Mouse (Mus musculus): ENCODE data around the gene Sppl3.

The Sppl3 gene

DNA sequence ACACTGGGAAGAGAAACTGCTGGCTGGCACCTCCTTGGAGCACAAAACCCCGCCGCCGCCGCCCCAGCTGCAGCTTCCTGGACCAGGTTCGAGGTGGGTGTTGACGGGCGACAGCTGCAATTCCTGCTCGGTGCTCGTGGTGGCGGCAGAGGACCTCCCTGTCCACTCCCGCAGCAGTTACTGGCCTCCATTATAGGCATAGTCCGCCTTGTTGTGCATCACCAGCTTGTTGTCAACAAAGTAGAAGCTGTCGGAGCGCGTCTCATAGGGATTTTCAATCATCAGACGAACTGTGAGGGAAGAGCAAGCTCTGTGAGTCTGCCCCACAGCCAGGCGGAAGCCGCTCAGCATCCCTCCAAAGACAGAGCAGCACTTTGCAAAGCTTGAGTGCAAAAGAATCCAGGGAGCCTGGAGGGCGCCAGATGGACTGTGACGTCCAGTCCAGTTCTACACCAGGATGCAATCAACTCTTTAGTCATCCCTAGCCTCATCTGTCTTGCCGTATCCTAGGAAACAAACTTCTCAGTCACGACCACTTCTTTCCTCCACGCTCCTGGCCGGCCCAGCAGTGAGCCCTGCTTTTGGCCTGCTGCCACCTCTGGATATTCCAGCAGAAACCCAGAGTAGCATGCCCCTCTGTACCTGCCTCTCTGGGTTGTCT lies 114.4 kb downstream of the Sppl3 start:
- peak; percentile 82 for DNase-seq (ENCODE audit: low spot score)

DNA sequence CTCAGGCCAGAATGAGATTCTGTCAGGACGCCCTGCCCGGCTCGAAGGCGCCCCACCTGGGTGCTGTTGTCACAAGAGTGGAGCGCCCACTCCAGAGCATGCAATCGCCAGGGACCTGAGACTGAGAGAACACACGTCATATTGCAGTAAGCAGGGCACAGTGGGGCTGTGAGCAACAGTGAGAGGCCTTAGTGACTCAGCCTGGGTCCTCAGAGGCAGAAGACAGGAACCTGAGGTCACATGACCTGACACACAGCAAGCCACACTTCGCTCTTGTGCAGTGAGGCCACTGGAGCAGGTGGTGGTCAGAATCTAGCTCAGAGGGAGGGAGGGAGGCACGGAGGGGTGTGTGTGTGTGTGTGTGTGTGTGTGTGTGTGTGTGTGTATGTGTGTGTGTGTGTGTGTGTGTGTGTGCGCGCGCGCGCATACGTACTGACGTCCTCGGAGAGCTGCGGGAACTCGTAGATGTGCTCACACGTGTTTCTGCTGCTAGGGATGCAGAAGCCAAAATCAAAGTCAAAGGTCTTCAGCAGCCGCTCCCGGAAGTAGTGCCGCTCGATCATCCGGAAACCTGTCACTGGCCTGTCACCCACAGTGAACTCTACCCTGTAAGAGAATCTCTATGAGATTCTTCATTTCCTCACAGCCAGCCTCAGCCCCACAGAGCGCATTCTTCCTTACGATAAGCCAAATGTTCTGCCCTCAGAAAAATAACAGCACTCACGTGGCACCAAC lies 115.8 kb downstream of the Sppl3 start:
- DNase-seq (ENCODE audit: low spot score), result no peak

DNA sequence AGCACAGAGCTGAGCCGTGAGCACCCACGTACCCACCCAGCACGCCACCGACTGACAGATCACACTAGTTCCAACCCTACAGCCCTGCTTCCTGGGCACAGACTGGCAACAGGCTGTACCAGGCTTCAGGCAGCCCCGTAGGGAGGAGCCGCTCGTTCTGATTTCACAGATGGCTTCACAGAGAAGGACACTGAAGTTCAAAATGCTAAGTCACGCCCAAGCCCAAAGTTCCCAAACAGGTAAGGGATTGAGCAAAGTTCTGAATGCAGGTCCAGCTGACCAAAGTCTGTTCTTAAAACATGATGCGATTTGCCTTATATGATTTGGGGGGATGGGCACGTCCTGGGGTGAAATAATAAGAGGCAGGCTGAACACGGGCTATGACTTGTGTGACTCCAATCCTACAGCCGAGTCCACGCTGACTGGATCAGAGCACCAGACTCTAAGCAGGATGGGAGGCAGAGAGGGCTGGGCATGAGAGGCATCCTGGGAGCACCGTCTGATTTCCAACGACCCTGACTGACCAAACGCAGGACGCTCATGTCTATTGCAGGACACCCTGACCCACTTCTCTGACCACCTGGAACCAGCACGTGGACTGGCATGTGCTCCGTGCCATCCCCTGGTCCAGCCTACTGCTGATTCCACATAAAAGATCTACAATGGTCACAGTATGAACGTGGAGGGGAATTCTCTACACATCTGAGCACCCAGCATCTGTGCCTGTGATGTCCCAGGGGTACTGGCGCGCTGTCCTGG lies 116.7 kb downstream of the Sppl3 start:
- DNase-seq (ENCODE audit: low spot score), result no peak

DNA sequence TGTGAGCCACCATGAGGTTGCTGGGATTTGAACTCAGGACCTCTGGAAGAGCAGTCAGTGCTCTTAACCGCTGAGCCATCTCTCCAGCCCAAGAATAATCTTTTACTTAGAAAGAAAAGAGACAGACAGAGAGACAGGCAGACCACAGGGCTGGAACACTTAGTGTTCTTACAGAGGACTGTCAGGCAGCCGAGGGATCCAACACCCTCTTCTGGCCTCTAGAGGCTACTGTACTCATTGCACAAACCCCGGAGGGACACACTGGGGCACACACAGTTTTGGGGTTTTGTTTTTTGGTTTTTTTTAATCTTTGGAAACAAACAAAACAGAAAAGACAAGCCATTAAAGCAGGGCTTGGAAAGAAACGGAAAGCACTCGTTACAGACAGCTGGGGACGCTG lies 118.4 kb downstream of the Sppl3 start:
- DNase-seq (ENCODE audit: low spot score), result no peak

DNA sequence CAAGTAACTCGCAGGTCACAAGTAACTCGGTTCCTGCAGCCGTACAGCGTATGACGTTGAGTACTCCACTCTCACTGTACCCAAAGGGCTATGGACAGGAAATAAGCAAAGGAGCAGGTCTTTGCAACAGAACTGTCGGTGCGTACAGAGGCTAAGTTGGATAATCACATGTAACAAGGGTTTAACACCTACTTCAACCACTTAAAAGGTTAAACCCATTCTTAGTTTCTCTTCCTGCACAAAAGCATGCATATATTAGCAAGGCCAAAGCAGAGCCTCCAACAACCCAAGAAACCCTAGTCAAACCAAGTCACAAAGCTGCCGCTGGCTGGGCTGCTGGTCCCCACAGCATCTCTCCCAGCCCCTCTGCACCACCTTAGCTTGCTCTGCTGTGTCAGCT lies 121.5 kb downstream of the Sppl3 start:
- no peak for DNase-seq (ENCODE audit: low spot score)

DNA sequence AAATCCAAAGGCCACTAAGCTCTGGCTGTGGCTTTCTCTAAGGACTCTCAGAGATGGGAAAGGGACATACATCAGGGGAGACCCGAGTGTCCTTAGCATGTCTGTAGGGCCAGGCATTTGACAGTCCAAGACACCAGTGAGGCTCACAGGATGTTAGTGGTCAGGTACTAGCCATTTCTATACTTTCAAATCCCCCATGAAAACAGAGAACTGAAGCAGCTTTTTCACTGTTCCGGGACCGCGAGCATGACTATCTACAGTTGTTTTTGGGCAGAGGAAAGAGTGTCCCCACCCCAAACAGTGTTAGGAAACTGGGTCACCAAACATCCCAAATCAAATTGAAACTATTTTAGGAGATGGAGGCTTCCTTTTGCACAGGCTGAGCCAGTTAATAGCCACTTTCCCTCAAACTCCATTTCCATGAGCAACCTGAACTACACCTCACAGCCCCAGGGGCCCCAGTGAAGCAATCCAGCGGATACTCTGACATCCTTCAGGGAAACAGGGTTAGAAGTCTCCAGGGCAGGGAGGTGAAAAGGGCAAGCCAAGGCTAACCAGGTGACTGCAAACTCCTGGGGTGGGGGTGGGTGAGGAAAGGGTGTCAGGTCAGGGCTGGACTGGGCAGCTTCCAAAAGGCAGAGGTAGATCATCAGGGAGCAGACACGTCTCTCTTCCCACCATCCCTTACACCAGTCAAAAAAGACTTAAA lies 122.6 kb downstream of the Sppl3 start:
- no peak for DNase-seq (ENCODE audit: low spot score)

DNA sequence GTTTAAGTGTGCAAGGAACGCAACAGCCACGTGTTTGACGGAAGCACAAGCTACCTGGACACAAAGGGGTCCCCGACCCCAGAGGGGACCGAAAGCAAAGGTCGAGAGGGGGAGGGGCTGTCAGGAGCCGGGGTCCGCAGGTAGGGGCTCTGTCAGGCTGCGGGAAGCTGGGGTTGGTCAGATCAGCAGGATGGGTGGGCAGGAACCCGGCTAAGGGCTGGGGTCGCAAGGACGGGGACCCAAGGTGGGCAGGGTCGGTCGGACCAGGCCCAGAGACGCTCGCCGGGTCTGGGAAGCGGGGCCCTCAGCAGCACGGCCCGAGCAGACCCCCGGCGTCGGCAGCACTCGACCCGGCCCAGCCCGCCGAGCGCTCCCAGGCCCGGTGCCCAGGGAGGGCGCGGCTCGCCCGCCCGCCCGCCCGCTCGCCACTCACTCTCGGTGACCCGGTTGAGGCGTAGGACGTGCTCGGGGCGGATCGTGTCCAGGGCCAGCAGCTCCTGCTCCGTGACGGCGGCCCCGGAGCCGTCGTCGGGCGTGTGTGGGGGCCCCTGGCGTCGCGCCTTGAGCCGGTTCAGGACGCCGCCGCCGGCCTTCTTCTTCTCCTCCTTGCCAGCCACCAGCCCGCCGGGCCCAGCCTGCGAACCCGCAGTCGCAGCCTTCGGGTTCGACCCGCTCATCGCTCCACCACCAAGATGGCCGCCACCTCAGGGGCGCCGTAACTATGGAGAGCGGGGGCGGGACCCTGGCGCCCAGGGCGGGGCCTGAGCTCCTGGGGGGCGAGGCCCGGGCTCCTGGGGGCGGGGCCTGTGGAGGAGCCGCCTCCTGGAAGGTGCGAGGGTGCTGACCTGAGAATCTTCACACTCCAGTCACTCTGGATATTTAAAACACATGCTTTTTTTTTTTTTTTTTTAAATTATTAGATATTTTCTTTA lies 123.6 kb downstream of the Sppl3 start, which contains the start of gene Unc119b:
Gene Unc119b (minus strand): TSS at position 742 of the 932 bp plus-strand sequence.
- peak; percentile 90 for DNase-seq (ENCODE audit: low spot score)

DNA sequence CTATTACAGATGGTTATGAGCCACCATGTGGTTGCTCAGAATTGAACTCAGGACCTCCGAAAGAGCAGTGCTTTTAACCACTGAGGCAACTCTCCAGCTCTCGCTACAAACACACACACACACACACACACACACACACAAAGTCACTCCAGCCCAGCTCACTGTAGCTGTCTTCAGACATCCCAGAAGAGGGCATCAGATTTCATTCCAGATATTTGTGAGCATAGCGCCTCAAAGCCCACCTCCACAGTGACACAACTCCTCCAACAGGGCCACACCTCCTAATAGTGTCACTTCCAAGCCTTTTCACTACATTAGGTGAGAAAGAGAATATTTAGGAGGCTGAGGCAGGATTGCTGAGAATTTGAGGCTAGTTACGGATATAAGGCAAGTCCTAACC lies 128.2 kb downstream of the Sppl3 start:
- DNase-seq (ENCODE audit: low spot score), result no peak

DNA sequence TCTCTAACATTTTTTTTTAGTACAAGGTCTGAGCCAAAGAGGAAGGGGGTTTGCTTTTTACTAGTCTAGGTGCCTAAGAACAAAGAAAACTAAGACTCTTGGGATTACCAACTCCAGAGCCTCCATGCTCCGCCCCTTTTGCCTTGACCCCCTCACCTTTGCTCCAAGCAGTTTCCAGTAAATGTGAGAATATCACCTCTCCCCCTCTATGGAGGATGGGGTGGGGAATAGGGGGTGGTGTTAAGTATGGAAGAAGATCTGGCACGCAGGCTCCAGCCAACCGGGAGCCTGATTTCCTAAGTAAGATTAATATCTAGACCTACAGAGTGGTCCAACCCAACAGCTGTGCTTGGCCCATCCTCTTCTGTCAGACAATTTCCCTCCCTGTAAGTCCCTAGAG lies 129.8 kb downstream of the Sppl3 start:
- DNase-seq (ENCODE audit: low spot score), result no peak

DNA sequence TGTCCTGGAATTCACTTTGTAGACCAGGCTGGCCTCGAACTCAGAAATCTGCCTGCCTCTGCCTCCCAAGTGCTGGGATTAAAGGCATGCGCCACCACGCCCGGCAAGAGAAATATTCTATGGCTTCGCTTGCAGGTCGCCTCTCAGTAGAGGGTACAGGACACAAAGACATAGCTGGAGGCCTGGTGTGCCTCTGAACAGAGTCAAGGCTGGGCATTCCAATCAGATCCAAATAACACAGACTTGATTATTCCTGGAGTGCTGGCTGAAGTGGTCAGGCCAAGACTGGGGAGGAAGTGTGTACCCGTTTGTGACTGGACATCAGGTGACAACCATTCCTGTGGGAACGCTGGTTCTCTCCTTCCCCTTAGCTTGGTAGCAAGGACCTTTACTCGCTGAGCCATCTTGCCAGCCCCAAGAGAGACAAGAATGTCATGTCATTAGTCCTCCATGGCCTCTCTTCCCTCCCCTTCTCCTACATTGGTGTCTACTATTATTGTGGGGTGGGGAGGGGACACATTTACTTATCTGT lies 131.3 kb downstream of the Sppl3 start:
- DNase-seq (ENCODE audit: low spot score), result no peak

DNA sequence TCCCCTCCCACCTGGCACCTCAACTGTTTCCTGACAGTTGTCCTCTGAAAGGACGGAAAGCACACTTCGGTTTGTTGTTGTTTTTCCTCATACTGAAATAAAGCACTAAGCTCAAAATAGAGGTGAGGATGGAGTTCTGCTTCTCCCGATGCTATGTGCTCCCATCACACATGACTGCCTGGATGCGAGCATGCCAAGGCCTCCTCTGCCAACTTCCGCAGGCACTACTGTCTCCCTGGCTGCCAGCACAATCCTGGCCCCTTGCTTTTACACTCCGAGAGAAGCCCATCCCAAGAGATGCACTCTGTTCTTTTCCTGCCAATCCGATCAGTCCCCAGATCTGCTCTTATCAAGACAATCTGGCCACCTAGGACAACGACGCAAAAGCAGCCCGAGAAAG lies 132.6 kb downstream of the Sppl3 start:
- DNase-seq (ENCODE audit: low spot score), result no peak

DNA sequence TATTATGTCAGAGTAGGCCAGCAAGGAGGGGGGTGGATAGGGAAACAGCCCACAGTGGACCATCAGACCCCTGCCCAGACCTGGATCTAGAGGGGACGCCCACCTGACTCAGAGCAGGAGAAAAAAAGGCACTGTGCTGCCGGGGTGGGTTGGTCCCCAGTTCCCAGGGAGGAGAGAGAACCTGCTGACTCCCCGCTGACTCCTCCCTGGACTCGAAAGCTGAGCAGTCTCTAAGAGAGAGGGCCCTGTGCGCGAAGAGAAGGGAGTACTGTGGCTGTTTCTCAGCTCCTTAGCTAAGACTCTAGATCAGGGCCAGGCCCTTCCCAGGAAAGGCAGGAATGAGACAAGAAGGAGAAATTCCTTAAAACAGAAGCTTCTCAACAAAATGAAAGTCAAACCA lies 133.5 kb downstream of the Sppl3 start:
- no peak for DNase-seq (ENCODE audit: low spot score)

DNA sequence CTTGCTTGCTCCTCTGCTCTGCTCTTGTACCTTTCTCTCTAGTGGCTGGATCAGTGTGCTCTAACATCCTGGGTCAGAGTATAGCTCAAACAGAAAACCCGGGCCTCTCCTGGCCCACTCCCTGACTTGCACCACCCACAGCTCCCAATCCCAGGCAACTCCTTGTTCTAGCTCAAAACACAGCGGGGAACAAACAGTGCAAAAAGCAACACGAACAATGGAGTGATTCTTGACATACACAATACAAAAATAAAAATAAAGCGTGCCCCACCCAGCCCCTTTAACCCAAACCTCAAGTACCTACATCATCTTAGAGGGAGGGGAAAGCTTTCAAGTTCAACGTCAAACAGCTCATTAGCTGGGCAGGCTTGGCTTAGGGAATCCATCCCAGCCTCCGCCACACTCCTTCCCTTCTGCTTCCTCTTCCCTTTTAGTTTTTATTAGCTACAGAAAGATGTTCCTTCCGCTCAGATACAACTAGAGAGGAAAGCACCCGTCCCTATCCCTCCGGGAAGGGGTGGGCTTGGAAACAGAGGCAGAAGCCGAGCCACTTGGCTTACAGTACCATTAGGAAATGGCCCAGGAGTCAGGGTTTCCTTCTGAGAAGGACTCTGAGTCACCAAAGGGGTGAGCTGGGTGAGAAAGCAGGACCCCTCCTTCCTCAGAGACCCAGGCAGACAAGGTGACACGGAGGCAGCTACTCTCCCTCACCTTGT lies 134.5 kb downstream of the Sppl3 start:
- DNase-seq (ENCODE audit: low spot score), result no peak

DNA sequence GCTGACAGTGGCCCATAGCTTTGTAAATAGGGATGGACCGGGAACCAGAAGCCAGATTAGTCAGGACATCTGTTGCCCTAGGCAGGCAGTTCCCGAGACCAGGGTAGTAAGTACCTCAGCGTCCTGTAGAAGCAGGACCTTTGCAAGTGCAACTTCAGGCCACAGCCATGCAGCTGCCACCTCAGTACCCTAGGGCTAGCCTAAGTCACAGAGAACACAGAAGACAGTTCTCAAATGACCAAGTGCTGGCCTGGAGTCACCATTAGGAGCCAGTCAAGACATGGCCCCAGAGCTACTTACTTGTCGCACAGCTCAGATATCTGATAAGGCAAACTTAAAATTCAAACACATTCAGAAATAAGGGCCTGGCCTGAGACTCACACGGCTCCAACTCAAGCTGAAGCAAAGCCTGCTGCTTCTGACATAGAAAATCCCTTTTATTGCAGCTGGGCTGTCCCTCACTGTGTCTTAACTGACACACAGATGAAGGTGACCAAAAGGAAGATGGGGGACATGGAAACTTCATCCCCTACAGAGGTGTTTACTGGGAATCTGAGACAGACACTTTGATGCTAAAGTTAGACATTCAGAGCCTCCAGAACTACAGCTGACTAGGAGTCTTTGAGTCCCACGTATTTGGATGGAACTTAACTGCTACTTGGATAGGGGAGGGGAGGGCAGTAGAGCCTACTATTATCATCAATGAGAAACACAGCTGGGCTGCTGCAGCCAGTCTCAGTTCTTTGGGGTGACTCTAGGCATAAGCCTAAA lies 135.2 kb downstream of the Sppl3 start:
- no peak for DNase-seq (ENCODE audit: low spot score)

DNA sequence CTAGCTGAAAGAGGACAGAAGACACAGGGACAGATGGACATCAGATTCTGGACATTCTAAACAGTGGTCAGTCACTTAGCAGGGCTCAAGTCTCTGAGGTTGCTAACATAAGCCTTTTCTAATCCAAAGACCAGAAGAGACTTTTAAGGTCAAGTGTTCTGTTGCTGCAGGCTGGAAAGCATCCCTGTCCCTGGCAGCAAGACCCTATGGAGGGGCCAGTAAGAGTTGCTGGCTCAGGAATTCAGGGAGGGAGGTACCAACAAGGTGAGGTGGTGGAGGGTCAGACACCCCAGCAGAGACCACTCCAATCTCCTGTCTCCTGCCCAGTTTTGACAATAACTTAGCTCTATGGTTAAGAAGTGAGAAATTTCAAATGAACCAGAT lies 135.8 kb downstream of the Sppl3 start:
- DNase-seq (ENCODE audit: low spot score), result no peak

DNA sequence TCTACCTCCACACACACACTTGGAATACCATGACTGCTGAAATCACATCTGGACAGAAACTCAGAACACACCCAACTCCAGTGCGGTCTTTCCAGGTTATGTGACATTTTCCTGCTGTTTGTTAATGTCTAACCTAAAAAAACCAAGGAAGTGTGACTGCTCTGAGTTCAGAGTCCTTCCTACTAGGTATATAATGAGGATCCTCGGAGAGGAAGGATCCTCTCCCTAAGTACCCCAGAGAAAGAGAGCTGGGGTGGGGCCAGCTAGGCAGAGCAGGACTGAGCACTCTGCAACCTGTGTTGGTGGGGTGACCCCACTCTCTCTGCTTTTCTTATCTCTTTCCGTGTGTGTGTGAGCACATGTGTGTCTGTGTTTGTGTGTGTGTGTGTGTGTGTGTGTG lies 136.5 kb downstream of the Sppl3 start:
- no peak for DNase-seq (ENCODE audit: low spot score)

DNA sequence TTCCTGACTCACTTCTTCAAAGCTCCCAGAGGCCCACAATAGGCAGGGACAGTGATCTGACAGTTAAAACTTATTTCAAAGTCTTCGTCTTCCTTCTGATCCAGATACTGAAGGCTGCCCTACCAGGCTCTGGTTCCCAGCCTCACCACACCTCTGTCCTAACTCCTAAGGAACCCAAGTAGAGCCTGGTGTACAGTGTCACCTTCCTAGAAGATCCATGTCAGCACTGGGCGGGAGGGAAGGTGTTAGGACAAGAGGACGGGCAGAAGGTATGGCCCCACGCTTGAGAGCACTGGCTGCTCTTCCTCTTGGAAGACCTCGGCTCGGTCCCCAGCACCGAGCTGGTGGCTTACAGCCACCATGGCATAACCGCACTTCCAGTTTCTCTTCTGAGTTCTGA lies 137.4 kb downstream of the Sppl3 start:
- DNase-seq (ENCODE audit: low spot score), result no peak
